Mouse (Mus musculus) olfactory bulb, adult 2 months (tissue): ENCODE measurements at regions not wholly inside any gene's neighbourhood (a gene's known extent, or its start where the extent isn't known, plus 50 kb on each side); places are given as distances from the start of the nearest gene placed in this dataset.

Experiments
- H3K27ac ChIP-seq: fragments of 200-500 bp; 2 replicates; pipeline ENCODE4 v1.5.1; 2012; ENCODE audit warnings: low read depth, low read length; ENCODE audit not compliant: insufficient read depth
- H3K4me1 ChIP-seq: fragments of 200-500 bp; 2 replicates; pipeline ENCODE4 v1.6.1; 2012; ENCODE audit warnings: low read length; ENCODE audit not compliant: control insufficient read depth, insufficient read depth
- H3K4me3 ChIP-seq: fragments of 200-500 bp; 2 replicates; pipeline ENCODE4 v1.5.1; 2012; ENCODE audit warnings: mild to moderate bottlenecking, low read depth, low read length, moderate library complexity; ENCODE audit not compliant: insufficient read depth
- CTCF ChIP-seq: fragments of 200-500 bp; IDR thresholded peaks from 2 replicates; pipeline ENCODE4 v1.5.1; 2012; ENCODE audit warnings: low read depth, mild to moderate bottlenecking, low read length, moderate library complexity; ENCODE audit not compliant: insufficient read depth
- POLR2A ChIP-seq: fragments of 200-500 bp; IDR thresholded peaks from 2 replicates; pipeline ENCODE4 v1.6.1; 2012; ENCODE audit warnings: mild to moderate bottlenecking, low read depth, low read length, moderate library complexity; ENCODE audit not compliant: insufficient read depth
- WGBS: fragments of 180-500 bp; shearing (Covaris S2); methylation state at CpG from one replicate; pipeline ENCODE4 v1.1.7; 2018; 5-methylcytosine and 5-hydroxymethylcytosine counted together

- TF ChIP-seq POLR2A = no peak
- TF ChIP-seq CTCF = no peak
- Histone ChIP-seq H3K4me3 (no peak overlapping the region), H3K4me1 (no peaks in the 10 kb centered on the region), H3K27ac (no peak overlapping the region)
- WGBS = 77% methylated on average over 5 of the region's 5 CpGs
Observed at GRCm38 (mm10) chr14:102811678-102812081, 170.8 kb downstream of the Kctd12 start.

- H3K4me3 ChIP-seq = no peak overlapping the region
- no peak for TF ChIP-seq CTCF
- TF ChIP-seq POLR2A = no peak
- H3K27ac ChIP-seq = no peak overlapping the region
- H3K4me1 ChIP-seq = peaks cover 4% of the 10 kb centered on the region; the same call in 1 of the 2 replicates
- WGBS = 58% methylated on average over 5 of the region's 5 CpGs
Observed at GRCm38 (mm10) chr14:102811022-102811421, 171.4 kb downstream of the Kctd12 start.

- Histone ChIP-seq H3K4me3 (no peak overlapping the region), H3K27ac (no peak overlapping the region), H3K4me1 (peaks cover 4% of the 10 kb centered on the region; the same call in 1 of the 2 replicates)
- TF ChIP-seq POLR2A = no peak
- no peak for TF ChIP-seq CTCF
- 69% methylated on average over 7 of the region's 7 CpGs for WGBS
Observed at GRCm38 (mm10) chr14:102810121-102810921, 172.1 kb downstream of the Kctd12 start.

- Histone ChIP-seq H3K4me1 (peaks cover 4% of the 10 kb centered on the region; the same call in 1 of the 2 replicates), H3K27ac (no peak overlapping the region; the same call in none of the 2 replicates), H3K4me3 (no peak overlapping the region)
- no peak for TF ChIP-seq POLR2A
- no peak for TF ChIP-seq CTCF
- 68% methylated on average over 21 of the region's 21 CpGs for WGBS
Observed at GRCm38 (mm10) chr14:102805936-102806923, 176.2 kb downstream of the Kctd12 start.

GRCm38 (mm10) chr14:102795676-102796075 lies 186.8 kb downstream of the Kctd12 start:
- Histone ChIP-seq H3K4me1 (no peaks in the 10 kb centered on the region), H3K4me3 (no peak overlapping the region), H3K27ac (no peak overlapping the region)
- TF ChIP-seq CTCF (no peak), POLR2A (no peak)
- WGBS = 74% methylated on average over 2 of the region's 2 CpGs

GRCm38 (mm10) chr14:102794898-102795297 lies 187.5 kb downstream of the Kctd12 start:
- TF ChIP-seq CTCF (no peak), POLR2A (no peak)
- Histone ChIP-seq H3K27ac (no peak overlapping the region), H3K4me1 (no peaks in the 10 kb centered on the region), H3K4me3 (no peak overlapping the region)
- WGBS = 96% methylated on average over 2 of the region's 2 CpGs

GRCm38 (mm10) chr14:102793753-102794152 lies 188.7 kb downstream of the Kctd12 start:
- 75% methylated on average over 7 of the region's 7 CpGs for WGBS
- Histone ChIP-seq H3K4me1 (no peaks in the 10 kb centered on the region), H3K4me3 (no peak overlapping the region), H3K27ac (no peak overlapping the region)
- no peak for TF ChIP-seq POLR2A
- TF ChIP-seq CTCF = no peak

GRCm38 (mm10) chr14:102790916-102791315 lies 191.5 kb downstream of the Kctd12 start:
- WGBS = 90% methylated on average over 3 of the region's 3 CpGs
- TF ChIP-seq CTCF (no peak), POLR2A (no peak)

GRCm38 (mm10) chr14:102782227-102782626 lies 200.2 kb downstream of the Kctd12 start:
- no peak overlapping the region for H3K27ac ChIP-seq

More at GRCm38 (mm10) chr14:102790916-102791315, 191.5 kb downstream of the Kctd12 start:
- Histone ChIP-seq H3K4me3 (no peak overlapping the region), H3K4me1 (no peaks in the 10 kb centered on the region), H3K27ac (no peak overlapping the region)

More at GRCm38 (mm10) chr14:102782227-102782626, 200.2 kb downstream of the Kctd12 start:
- no peaks in the 10 kb centered on the region for H3K4me1 ChIP-seq
- H3K4me3 ChIP-seq = no peak overlapping the region
- no peak for TF ChIP-seq CTCF
- TF ChIP-seq POLR2A = no peak
